Mouse (Mus musculus): ENCODE results near the gene Msi2. TPM values are rescaled to one million over a fixed set of nuclear protein-coding genes. Genes with fewer than 3 reads are reported as not detected.

Msi2 gene
- total and polyA plus RNA-seq, 2 experiments from 2014 or later = 33.0 to 170 TPM

DNA sequence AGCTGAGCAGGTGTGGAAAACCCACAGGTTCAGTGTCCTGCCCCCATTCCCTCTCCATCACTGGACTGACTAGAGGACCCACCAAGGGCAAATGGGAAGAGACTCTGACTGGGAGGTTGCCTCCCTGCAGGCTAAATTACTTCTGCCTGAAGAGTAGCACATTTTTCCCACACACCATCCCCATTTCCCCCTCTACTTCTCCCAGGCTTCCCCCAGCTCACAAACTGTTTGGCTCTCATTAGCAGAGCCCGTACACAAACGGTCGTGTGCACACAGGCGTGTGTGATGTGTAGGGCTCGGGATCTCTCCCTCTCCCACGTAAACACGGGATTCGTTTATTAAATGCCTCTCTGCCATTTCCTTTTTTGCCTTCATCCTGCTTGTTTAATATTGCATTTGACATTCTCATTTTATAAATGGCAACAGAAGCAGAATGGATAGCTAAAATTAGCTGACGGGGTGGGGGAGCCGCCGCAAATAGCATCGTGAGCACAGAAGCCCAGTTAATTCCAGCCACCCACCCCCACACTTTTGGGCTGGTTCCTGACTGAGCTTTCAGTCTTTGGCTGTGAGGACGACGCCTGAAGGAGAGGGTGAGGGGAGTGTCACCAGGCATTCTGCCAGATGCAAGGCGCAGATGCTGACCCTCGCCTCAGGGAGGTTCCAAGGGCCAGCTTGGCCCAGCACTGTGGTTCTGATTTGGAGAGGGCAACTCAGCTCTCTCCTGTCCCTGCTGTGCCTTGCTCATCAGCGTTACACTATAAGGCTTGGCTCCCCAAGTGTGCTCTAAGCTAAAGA lies 313.3 kb downstream of the Msi2 start:
- DNase-seq (ENCODE audit: low spot score) (peak; percentile 86), ATAC-seq (peak; percentile 71)
- Histone ChIP-seq H3K27me3 (ENCODE audit: insufficient read depth, low read length) (no peaks in the 10 kb centered on the region), H3K9ac (replicated peaks; ENCODE audit: low read length) (peak overlapping the region; percentile 37; the same call in 1 of the 2 replicates), H3K4me2 (ENCODE audit: low read depth, low read length) (peak overlapping the region; percentile 36), H3K4me1 (ENCODE audit: insufficient read depth, low read length) (peaks cover 57% of the 10 kb centered on the region), H3K36me3 (ENCODE audit: insufficient read depth, low read length) (no peaks in the 10 kb centered on the region; the same call in 1 of the 2 replicates), H3K4me3 (ENCODE audit: low read length) (no peak overlapping the region), H3K9me3 (ENCODE audit: low read length) (no peaks in the 10 kb centered on the region), H3K27ac (peak overlapping the region; percentile 83)
- peak; percentile 28; the same call in 1 of the 2 replicates for TF ChIP-seq CTCF (IDR thresholded peaks at IDR 0.05; ENCODE audit: low read depth)
- WGBS = 4% methylated on average over 17 of the region's 17 CpGs

DNA sequence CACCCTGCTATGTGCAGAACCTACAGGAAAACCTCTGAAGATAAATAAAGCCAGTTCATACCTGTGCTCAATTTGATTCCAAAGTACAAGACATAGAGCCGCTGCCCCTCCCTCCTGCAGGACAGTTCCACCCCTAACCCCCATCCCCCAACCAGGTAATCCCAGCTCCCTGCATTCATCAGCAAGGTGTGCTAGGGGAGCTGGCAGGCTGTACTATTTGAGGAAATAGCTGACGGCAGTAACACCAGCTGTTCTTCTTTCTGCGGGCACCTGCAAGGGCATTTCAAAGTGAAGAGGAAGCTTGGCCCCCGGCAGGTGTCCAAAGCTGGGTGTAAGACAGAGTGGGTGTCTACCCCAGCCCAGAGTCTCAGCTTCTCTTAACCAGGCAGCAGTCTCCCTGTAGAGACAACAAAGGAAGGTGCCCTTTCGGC lies 314.1 kb downstream of the Msi2 start:
- no peaks in the 10 kb centered on the region for H3K27me3 ChIP-seq (ENCODE audit: insufficient read depth, low read length)
- no peaks in the 10 kb centered on the region; the same call in 1 of the 2 replicates for H3K36me3 ChIP-seq (ENCODE audit: insufficient read depth, low read length)
- no peak overlapping the region for H3K4me3 ChIP-seq (ENCODE audit: low read length)
- H3K4me1 ChIP-seq (ENCODE audit: insufficient read depth, low read length) = peaks cover 60% of the 10 kb centered on the region
- H3K9me3 ChIP-seq (ENCODE audit: low read length) = no peaks in the 10 kb centered on the region
- peak overlapping the region; percentile 37; the same call in 1 of the 2 replicates for H3K9ac ChIP-seq (replicated peaks; ENCODE audit: low read length)
- WGBS = 38% methylated on average over 5 of the region's 5 CpGs
- H3K27ac ChIP-seq = peak overlapping the region; percentile 83
- no peak for ATAC-seq
- no peak for TF ChIP-seq CTCF (IDR thresholded peaks at IDR 0.05; ENCODE audit: low read depth)
- no peak for DNase-seq (ENCODE audit: low spot score)
- H3K4me2 ChIP-seq (ENCODE audit: low read depth, low read length) = peak overlapping the region; percentile 36; the same call in 1 of the 2 replicates

DNA sequence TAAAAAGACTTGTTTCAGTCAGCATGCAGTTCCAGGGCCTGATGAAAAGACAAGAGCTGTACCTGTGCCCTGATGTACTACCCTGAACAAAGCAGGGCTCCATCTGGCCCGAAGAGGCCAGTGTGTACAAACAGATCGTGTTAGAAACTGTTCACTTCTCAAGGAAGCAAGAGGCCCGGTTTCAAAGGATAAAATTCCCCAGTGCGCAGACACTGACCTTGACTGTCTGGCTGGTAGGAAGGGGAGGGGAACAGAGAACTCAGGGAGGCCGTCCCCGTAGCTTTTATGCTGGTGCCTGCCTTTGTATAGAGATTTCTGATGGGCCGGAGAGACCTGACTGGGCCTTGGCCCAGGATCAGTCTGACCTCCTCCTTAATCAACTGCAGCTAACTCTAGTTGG lies 316.0 kb downstream of the Msi2 start:
- DNase-seq (ENCODE audit: low spot score) (no peak), ATAC-seq (no peak)
- H3K4me2 ChIP-seq (ENCODE audit: low read depth, low read length) = no peak overlapping the region
- H3K4me1 ChIP-seq (ENCODE audit: insufficient read depth, low read length) = peaks cover 61% of the 10 kb centered on the region
- no peaks in the 10 kb centered on the region for H3K9me3 ChIP-seq (ENCODE audit: low read length)
- 31% methylated on average over 7 of the region's 7 CpGs for WGBS
- no peak overlapping the region for H3K9ac ChIP-seq (replicated peaks; ENCODE audit: low read length)
- no peak overlapping the region for H3K4me3 ChIP-seq (ENCODE audit: low read length)
- H3K36me3 ChIP-seq (ENCODE audit: insufficient read depth, low read length) = no peaks in the 10 kb centered on the region
- H3K27me3 ChIP-seq (ENCODE audit: insufficient read depth, low read length) = no peaks in the 10 kb centered on the region
- peak overlapping the region; percentile 57 for H3K27ac ChIP-seq
- TF ChIP-seq CTCF (IDR thresholded peaks at IDR 0.05; ENCODE audit: low read depth) = no peak

DNA sequence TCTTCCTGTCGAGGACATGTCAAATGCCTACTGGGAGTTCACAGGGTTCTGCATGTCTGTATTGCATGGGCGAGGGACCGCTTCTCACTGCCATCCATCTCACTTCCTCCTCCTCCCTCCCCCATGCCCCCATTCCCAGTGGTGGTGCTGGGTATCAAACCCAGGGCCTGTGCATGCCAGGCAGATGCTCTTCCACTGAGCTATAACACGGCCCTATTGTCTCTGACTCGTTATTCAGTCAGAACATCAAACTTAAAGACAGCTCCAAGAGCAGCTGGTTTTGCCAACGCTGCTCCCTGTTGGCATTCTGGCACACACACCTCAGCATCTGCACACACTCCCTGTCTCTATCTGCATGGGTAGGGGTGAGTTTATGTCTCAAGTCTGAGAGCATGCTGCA lies 317.0 kb downstream of the Msi2 start:
- H3K4me3 ChIP-seq (ENCODE audit: low read length) = no peak overlapping the region
- ATAC-seq (no peak), DNase-seq (ENCODE audit: low spot score) (no peak)
- peak overlapping the region; percentile 38; the same call in 1 of the 2 replicates for H3K27ac ChIP-seq
- H3K36me3 ChIP-seq (ENCODE audit: insufficient read depth, low read length) = no peaks in the 10 kb centered on the region
- no peaks in the 10 kb centered on the region for H3K9me3 ChIP-seq (ENCODE audit: low read length)
- H3K9ac ChIP-seq (replicated peaks; ENCODE audit: low read length) = no peak overlapping the region
- H3K4me2 ChIP-seq (ENCODE audit: low read depth, low read length) = no peak overlapping the region
- no peak for TF ChIP-seq CTCF (IDR thresholded peaks at IDR 0.05; ENCODE audit: low read depth)
- no peaks in the 10 kb centered on the region for H3K27me3 ChIP-seq (ENCODE audit: insufficient read depth, low read length)
- peaks cover 54% of the 10 kb centered on the region for H3K4me1 ChIP-seq (ENCODE audit: insufficient read depth, low read length)
- 24% methylated on average over 6 of the region's 6 CpGs for WGBS

DNA sequence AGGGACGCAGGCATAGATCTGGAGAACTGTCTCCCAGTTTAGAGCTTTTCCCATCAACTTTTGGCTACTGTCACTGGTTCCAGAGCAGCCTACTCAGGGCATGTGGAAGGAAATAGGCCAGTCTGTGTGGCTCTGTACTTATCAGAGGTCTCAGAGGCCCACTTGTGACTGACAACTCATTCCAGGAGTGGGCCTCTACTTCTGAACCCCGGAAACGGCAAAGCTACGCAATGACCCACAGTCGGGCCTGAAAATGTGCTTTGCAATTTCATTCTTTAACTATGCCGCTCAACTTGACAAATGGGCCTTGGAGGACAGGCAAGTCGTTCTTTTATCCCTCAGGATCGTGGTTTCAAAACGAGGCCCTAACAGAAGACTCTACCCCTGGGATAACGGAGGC lies 317.4 kb downstream of the Msi2 start:
- H3K4me2 ChIP-seq (ENCODE audit: low read depth, low read length) = no peak overlapping the region
- H3K4me3 ChIP-seq (ENCODE audit: low read length) = no peak overlapping the region
- H3K36me3 ChIP-seq (ENCODE audit: insufficient read depth, low read length) = no peaks in the 10 kb centered on the region
- H3K4me1 ChIP-seq (ENCODE audit: insufficient read depth, low read length) = peaks cover 54% of the 10 kb centered on the region
- no peaks in the 10 kb centered on the region for H3K27me3 ChIP-seq (ENCODE audit: insufficient read depth, low read length)
- WGBS = 53% methylated on average over 10 of the region's 10 CpGs
- TF ChIP-seq CTCF (IDR thresholded peaks at IDR 0.05; ENCODE audit: low read depth) = no peak
- H3K9ac ChIP-seq (replicated peaks; ENCODE audit: low read length) = no peak overlapping the region
- ATAC-seq (no peak), DNase-seq (ENCODE audit: low spot score) (no peak)
- peak overlapping the region; percentile 38; the same call in 1 of the 2 replicates for H3K27ac ChIP-seq
- H3K9me3 ChIP-seq (ENCODE audit: low read length) = no peaks in the 10 kb centered on the region

DNA sequence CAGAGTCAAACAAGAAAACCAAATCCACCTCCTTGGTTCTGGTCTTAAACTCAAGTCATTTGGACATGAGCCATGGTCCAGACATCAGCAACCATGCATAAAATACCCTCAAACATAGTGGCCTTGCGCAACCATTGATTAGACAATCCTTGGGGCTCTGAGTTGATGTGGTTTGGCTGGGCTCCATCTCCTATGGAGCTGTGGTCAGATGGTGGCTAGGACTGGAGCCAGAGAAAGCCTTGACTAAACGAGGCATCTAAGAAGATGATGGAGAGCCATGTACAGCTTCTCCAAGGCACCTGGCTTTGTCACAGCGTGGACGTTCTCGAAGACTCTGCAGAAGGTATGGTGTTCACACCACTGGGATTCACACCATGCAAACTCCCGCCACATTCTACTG lies 318.1 kb downstream of the Msi2 start:
- Histone ChIP-seq H3K9ac (replicated peaks; ENCODE audit: low read length) (no peak overlapping the region), H3K4me3 (ENCODE audit: low read length) (no peak overlapping the region), H3K27ac (peak overlapping the region; percentile 38; the same call in 1 of the 2 replicates), H3K4me1 (ENCODE audit: insufficient read depth, low read length) (peaks cover 52% of the 10 kb centered on the region), H3K36me3 (ENCODE audit: insufficient read depth, low read length) (no peaks in the 10 kb centered on the region), H3K4me2 (ENCODE audit: low read depth, low read length) (no peak overlapping the region), H3K9me3 (ENCODE audit: low read length) (no peaks in the 10 kb centered on the region), H3K27me3 (ENCODE audit: insufficient read depth, low read length) (no peaks in the 10 kb centered on the region)
- 54% methylated on average over 6 of the region's 6 CpGs for WGBS
- TF ChIP-seq CTCF (IDR thresholded peaks at IDR 0.05; ENCODE audit: low read depth) = no peak
- no peak for ATAC-seq
- DNase-seq (ENCODE audit: low spot score) = peak; percentile 64

DNA sequence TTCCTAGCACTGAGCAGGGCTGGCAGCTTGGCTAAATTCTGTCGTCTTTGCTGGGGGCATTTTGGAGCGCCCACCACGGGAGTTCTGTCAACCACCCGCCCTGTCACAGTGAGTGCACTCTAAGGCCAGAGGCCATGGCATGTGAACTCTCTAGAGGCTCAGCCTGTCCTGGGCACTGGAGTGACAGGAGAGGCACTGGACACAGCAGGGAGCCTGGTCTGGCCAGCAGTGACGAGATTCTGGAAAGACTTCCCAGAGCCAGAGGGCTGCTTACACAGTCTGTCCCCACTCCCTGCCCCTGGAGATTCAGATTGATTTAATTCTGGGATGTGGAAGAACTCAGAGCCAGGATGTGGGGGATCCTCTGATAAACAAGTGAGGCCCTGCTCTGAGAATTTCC lies 318.9 kb downstream of the Msi2 start:
- 37% methylated on average over 5 of the region's 5 CpGs for WGBS
- Histone ChIP-seq H3K9me3 (ENCODE audit: low read length) (no peaks in the 10 kb centered on the region), H3K27me3 (ENCODE audit: insufficient read depth, low read length) (no peaks in the 10 kb centered on the region), H3K4me3 (ENCODE audit: low read length) (no peak overlapping the region), H3K4me2 (ENCODE audit: low read depth, low read length) (no peak overlapping the region), H3K36me3 (ENCODE audit: insufficient read depth, low read length) (no peaks in the 10 kb centered on the region), H3K4me1 (ENCODE audit: insufficient read depth, low read length) (peaks cover 49% of the 10 kb centered on the region), H3K9ac (replicated peaks; ENCODE audit: low read length) (no peak overlapping the region), H3K27ac (no peak overlapping the region)
- no peak for TF ChIP-seq CTCF (IDR thresholded peaks at IDR 0.05; ENCODE audit: low read depth)
- ATAC-seq (no peak), DNase-seq (ENCODE audit: low spot score) (no peak)
